Mouse (Mus musculus): Measurements from ENCODE around the gene Chst11.

The Chst11 gene

DNA sequence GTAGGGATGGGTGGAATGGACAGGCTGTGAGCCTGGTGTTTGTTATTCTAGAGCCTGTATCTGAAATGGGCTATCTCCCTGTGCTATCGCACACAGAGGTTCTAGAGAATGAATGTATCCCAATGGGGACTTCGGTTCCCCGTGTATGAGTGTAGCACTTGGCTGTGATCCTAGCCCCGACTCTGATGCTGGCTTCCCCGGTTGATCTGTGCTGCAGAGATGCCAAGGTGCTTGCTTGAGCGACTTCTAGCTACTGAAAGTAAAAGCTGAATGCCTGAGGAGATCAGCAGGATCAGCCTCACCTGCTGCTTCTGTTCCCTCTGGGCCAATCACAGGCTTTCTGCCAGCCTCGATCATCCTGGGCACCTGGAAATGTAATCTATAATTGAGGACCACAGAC is 91.5 kb downstream of the Chst11 start:
- no peak for DNase-seq (ENCODE audit: low read depth)

DNA sequence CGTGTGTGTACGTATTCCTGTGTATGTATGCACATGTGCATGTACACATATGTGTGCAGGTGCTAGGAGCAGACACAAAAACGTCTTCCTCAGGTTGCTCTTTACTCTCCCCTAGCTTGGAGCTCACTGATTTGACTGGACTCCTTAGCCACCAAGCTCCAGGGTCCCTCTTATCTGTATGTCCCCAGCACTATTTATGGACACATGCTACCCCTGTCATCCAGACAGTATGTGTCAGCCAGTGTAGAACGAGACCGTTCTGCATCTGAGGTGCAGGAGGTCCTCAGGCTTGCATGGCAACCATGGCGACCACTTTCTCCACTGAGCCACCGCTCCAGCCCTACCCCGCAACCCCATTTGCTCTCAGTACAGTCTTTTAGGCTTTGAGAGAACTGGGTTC is 93.4 kb downstream of the Chst11 start:
- DNase-seq (ENCODE audit: low read depth): no peak

- DNase-seq (ENCODE audit: low read depth): no peak
Measured at GRCm38 (mm10) chr10:83079755-83080154, 94.5 kb downstream of the Chst11 start.

DNA sequence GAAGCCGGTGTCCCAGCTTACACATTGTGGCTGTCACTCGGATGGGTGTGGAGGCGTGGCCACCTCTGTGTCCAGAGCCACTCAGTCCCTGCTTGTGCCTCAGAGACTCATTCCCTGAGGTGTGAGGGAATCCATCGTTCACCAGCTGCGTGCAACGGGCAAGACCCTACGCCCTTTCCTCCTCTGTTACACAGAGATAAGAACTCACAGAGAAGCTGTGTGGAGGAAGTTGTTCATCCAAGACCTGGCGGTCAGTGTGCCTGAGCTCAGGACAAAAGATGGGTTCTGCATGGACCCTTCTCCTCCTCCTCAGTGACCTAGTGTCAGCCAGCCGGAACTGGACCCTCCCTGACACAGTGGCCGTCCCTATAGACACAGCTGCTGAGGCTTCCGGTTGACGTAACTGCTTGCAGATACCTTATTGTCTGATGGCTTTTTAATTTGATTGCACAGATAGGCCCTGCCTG is 95.0 kb downstream of the Chst11 start:
- DNase-seq (ENCODE audit: low read depth): peak; percentile 11

GRCm38 (mm10) chr10:83080930-83081329 is 95.6 kb downstream of the Chst11 start:
- no peak for DNase-seq (ENCODE audit: low read depth)

GRCm38 (mm10) chr10:83083946-83084345 is 98.6 kb downstream of the Chst11 start:
- no peak for DNase-seq (ENCODE audit: low read depth)

DNA sequence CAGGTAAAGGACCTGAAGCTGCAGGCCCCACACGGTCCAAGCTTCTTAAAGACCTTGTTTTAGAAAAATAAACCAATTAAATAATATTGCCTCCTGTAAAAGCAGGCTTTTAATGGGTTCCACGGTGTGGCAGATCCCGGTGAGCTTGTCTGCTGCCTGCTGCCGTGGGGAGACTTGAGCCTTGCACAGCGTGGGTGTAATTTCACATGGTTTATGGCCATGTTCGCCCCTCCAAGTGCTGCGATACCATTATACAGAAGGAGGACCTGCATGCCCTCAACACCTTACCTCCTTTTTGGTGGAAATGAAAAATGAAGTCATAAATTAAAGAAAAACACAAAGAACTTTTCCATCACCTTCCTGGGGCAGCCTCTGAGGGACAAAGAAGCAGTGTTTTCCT is 103.0 kb downstream of the Chst11 start:
- DNase-seq (ENCODE audit: low read depth): no peak

DNA sequence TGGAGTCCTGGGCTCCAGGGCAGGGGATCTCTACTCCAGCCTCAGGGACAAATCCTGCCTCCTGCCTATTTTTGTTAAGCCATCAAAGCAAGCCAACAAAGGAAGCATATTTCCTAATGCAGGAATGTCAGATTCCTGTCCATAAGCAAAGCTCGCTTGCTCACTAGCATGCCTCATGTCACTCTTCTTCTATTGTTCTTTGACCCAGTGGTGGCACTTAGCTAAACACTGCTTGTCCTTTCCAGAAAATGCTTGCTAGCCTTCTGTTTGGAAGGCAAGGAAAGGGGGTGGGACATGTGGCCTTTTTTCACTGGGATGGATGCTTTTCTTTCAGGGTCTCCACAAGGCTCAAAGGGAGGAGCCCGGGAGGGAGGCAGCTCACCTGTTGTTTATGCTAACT is 103.5 kb downstream of the Chst11 start:
- no peak for DNase-seq (ENCODE audit: low read depth)

DNA sequence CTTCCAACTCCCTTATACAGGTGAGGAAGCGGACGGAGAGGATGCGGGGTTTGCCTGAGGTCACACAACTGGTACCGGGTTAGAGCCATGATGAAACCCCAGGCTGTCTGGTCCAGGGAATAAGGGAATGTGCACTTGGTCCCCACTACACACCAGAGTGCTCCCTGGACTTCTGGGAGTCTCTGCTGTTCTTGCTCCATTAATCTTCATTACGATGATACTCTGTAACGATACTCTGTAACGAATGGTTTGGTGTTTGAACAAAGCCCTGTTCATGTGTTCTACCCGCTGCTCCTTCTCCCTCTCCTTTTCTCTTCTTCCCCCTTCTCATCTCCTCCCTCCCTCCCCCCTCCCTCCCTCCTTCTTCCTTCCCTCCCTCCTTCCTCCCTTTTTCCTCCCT is 104.9 kb downstream of the Chst11 start:
- no peak for DNase-seq (ENCODE audit: low read depth)

GRCm38 (mm10) chr10:83093705-83094104 is 108.4 kb downstream of the Chst11 start:
- no peak for DNase-seq (ENCODE audit: low read depth)

DNA sequence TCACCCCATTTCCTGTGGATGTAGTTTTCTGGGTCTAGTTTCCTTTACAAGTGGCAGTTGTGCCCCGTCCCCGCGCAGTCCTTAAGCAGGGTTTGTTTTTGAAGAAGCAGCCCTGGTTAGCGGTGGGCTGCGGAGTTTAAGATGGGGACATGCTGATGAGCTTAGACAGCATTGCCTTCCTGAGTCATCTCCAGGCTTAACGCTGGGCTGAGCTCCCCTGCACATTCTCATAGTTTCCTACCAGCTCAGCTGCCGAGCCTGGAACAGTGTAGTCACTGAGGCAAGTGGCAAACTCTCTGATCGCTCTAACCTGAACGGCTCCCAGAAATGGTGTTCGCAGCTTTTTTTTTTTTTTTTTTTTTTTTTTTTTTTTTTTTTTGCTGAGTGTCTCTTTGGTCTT is 109.0 kb downstream of the Chst11 start:
- no peak for DNase-seq (ENCODE audit: low read depth)

GRCm38 (mm10) chr10:83094821-83095725 is 109.8 kb downstream of the Chst11 start:
- no peak for DNase-seq (ENCODE audit: low read depth)

DNA sequence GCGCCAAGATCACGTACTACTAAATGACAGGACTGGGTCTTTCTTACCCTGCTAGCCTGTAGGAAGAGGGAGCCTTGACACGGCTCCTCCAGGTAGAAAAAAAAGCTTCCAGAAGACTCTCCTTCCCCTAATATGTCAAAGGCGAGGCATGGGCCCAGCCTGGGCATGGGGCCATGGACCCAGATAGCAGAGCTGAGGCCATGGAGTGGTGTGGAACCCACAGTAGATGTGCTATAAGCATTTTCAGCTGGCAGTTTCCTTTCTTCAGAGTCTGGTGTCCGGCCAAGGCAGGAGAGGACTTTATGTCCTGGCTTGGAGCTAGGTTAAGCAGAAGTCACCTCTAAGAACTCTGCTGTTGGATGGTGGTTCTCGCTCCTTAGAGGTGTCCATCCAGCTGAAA is 111.0 kb downstream of the Chst11 start:
- no peak for DNase-seq (ENCODE audit: low read depth)

DNA sequence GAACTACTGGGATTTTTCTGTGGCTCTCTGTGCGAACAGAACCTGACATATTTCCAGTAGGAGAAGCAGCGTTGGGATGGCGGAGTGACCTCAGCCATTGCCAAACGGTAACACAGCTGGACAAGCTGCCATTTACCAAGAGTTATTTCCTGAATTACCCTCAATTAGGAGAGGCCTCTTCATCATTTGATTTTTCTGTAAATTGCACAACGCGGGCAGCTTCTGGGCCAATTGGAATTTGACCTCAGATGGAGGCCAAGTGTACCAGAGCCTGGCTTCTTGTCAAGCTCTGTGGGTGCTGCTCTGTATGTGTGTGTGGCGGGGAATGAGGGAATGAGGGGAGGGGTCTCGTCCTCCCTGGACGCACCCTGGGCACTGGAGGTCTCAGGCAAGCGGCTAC is 113.6 kb downstream of the Chst11 start:
- DNase-seq (ENCODE audit: low read depth): no peak

DNA sequence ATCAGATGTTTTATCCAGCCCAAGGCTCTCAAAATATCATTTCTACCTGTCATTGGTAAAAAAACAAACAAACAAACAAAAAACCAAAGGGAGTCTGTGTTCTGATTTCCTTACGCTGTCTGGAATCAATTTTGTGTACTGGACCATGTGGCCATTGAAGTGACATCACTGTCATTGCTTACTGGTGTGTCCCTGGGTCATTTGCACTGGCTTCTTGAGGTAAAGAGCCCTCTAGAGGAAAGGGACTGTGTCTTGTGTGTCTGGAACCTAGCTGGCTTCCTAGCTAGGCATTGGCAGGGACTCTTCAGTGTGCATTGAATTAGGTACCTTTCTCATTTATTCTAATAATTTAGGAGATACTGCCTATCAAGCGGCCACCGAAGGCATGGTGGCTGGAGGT is 114.4 kb downstream of the Chst11 start:
- DNase-seq (ENCODE audit: low read depth): peak; percentile 5

- DNase-seq (ENCODE audit: low read depth): peak; percentile 25
Measured at GRCm38 (mm10) chr10:83100890-83101289, 115.6 kb downstream of the Chst11 start.

- DNase-seq (ENCODE audit: low read depth): no peak
Measured at GRCm38 (mm10) chr10:83101421-83102207, 116.3 kb downstream of the Chst11 start.

DNA sequence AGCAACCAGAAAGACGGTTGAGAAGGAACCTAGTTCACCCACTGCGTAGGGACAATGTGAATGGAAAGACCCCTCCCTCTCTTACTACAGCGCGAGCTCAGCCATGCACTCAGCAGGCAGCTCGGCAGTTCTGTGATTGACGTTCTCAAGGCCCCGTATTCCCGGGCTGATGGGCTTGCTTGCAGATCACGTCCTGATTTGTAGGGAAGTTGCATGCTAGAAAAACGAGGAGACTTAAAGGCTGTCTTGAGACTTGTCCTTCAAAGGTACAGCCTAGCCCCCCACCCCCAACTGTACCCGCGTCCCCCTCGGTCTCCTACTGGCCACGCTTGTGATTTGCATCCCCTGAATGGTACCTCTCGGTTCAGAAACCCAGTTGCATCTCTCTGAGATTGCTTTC is 117.4 kb downstream of the Chst11 start:
- DNase-seq (ENCODE audit: low read depth): no peak

DNA sequence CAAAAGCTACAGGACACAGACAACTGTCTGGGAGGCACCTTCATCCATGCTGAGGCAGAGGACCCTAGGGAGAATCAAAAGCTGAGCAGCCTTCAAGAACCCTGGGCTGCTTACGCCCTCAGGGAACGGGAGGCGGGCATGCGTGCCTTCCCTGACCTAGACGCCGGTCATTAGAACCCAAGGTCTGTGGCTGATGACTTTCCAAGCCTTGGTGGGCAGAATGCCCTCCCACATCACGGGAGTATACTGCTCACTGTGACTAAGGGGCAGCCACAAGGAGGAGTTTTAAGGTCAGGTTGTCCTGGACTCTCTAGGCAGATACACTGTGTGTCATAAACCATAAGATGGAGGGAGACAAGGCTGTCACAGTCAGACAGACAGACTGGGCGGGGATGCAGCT is 118.9 kb downstream of the Chst11 start:
- DNase-seq (ENCODE audit: low read depth): no peak

DNA sequence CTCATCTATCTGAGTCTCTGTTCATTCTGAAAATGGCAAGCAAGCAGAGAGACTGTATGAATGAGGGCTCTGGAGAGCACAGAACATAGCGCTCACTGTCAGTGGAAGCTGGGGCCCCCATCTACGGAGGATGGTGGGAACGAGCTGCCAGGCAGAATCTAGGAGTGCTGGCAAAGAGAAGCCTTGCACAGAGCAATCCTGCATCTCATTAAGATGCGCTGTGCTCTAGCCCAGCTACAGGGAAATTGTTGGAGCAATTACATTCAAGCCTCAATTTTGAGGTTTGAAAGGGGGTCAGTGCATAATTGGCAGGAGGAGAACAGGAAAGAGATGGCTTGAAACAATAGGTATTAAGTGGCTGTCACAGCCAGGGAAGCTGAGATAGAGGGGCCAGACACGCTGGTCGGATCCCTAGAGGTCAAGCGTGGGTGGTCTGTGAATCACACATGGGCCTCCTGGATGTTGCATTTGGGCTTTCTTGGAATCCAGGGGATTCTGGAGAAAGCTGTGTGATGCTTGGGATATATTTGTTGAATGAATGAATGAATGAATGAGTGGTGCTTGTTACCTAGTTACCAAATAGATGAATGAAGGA is 121.0 kb downstream of the Chst11 start:
- no peak for DNase-seq (ENCODE audit: low read depth)

- DNase-seq (ENCODE audit: low read depth): no peak
Measured at GRCm38 (mm10) chr10:83107385-83107784, 122.1 kb downstream of the Chst11 start.

GRCm38 (mm10) chr10:83107921-83108738 is 122.8 kb downstream of the Chst11 start:
- no peak for DNase-seq (ENCODE audit: low read depth)

All from induced T-regulatory cell, adult 2 months (primary cell).